Mouse (Mus musculus) hindbrain, embryonic 16.5 days (tissue): Measurements from ENCODE around the gene Prss23. TPM values are rescaled to one million over a fixed set of nuclear protein-coding genes. Genes with fewer than 3 reads are reported as not detected.

Experiments used
- ATAC-seq: fragments of 200-750 bp; cut with Nextera tagmentation; 2 replicates; pipeline ENCODE4 v1.8.0; 2017; ENCODE audit warnings: moderate TSS enrichment, moderate library complexity
- H3K27ac ChIP-seq: fragments of 300-500 bp; sonication (generic); 2 replicates; pipeline ENCODE4 v1.5.1; 2014; ENCODE audit warnings: low read depth, mild to moderate bottlenecking, control low read depth, low read length, moderate library complexity
- H3K27me3 ChIP-seq: fragments of 300-500 bp; sonication (generic); replicated peaks from 2 replicates; pipeline ENCODE4 v1.6.1; 2014; ENCODE audit warnings: low read length; ENCODE audit not compliant: control insufficient read depth, insufficient read depth
- H3K36me3 ChIP-seq: fragments of 300-500 bp; sonication (generic); 2 replicates; pipeline ENCODE4 v1.6.1; 2014; ENCODE audit warnings: mild to moderate bottlenecking, low read length, moderate library complexity, mixed read lengths; ENCODE audit not compliant: control insufficient read depth, insufficient read depth
- H3K4me1 ChIP-seq: fragments of 300-500 bp; sonication (generic); 2 replicates; pipeline ENCODE4 v1.6.1; 2014; ENCODE audit warnings: low read depth, low read length; ENCODE audit not compliant: control insufficient read depth, insufficient read depth
- H3K4me2 ChIP-seq: fragments of 300-500 bp; sonication (generic); 2 replicates; pipeline ENCODE4 v1.6.1; 2014; ENCODE audit warnings: mild to moderate bottlenecking, low read length, control low read depth, moderate library complexity
- H3K4me3 ChIP-seq: fragments of 300-500 bp; sonication (generic); 2 replicates; pipeline ENCODE4 v1.5.1; 2014; ENCODE audit warnings: mild to moderate bottlenecking, low read length, control low read depth, moderate library complexity
- H3K9ac ChIP-seq: fragments of 300-500 bp; sonication (generic); 2 replicates; pipeline ENCODE4 v1.6.1; 2014; ENCODE audit warnings: low read depth, mild to moderate bottlenecking, control low read depth, low read length, moderate library complexity
- H3K9me3 ChIP-seq: fragments of 300-500 bp; sonication (generic); 2 replicates; pipeline ENCODE4 v1.6.1; 2014; ENCODE audit warnings: mild to moderate bottlenecking, low read length, moderate library complexity; ENCODE audit not compliant: control insufficient read depth
- WGBS: fragments of 180-500 bp; shearing (Covaris S2); extraction: QIAGEN DNeasy Blood & Tissue Kit; methylation state at CpG from one replicate; pipeline ENCODE4 v1.1.7; 2014; 5-methylcytosine and 5-hydroxymethylcytosine counted together
- polyA plus RNA-seq: library from polyadenylated mRNA; unstranded; fragments of >200 nt; fragmentation: Nextera tagmentation; extraction: Ambion mirVana; gene quantifications from 2 replicates; pipeline ENCODE4 v1.2.1, GENCODE M21; 2015

Gene Prss23
- polyA plus RNA-seq, 1 experiment from 2014 or later: 17.7 TPM

DNA sequence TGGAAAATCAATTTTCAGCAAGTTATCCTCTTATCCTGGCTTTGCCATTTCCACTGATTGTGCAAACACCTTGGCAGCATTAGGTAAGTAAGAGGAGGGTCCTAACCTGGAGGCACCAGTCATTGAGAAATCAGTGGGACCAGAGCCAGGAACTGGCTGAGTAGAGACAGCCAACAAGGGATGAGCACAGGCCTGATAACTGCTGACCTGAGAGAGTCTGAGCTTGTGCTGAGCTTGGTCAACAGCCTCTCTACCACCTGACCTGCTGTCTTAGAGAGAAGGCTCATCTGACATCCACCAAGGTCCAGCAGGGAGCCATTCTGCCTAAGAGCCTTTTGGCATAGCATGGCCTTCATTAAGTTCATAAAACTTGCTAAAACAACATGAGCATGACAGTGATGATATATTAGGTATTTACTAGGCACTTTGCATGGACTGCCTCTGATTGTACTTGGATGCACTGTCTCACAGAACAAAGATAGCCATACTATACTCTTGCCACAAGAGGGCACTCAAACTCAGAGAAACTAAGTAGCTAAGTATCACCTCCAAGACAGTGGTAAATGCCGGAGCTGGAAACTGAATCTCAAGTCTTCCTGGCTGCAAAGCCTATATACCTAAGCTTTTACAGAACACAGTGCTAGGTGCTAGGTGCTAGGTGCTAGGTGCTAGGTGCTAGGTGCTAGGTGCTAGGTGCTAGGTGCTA, 49.5 kb downstream of the Prss23 start:
- Histone ChIP-seq H3K4me3 (no peak overlapping the region), H3K27ac (no peak overlapping the region), H3K4me2 (no peak overlapping the region), H3K9ac (no peak overlapping the region), H3K27me3 (no peaks in the 10 kb centered on the region), H3K4me1 (no peaks in the 10 kb centered on the region), H3K36me3 (no peaks in the 10 kb centered on the region), H3K9me3 (no peaks in the 10 kb centered on the region)
- peak; percentile 90 for ATAC-seq
- WGBS: 0% methylated on average over 1 of the region's 1 CpGs

DNA sequence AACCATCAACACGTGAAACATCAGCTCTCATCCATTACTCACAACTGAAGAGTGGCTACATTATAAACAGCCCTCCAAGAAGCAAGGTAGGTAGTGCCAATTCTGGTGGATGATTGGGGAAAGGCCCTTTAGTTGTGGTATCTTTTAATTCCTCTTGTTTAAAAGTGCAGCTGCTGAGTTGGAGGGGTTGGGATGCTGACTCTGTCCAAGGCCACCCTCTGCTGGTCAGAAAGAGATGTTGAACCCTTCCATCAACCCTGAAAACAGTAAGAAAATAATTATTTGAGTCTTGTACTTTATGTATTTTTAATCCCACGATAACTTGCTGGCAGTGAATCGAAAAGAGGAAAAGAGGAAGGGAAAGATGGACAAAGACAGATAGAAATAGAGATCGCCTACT, 53.5 kb downstream of the Prss23 start:
- Histone ChIP-seq H3K4me1 (no peaks in the 10 kb centered on the region), H3K36me3 (no peaks in the 10 kb centered on the region), H3K27ac (no peak overlapping the region), H3K27me3 (no peaks in the 10 kb centered on the region), H3K9ac (no peak overlapping the region), H3K4me2 (no peak overlapping the region), H3K4me3 (no peak overlapping the region), H3K9me3 (no peaks in the 10 kb centered on the region)
- ATAC-seq: no peak
- WGBS: 56% methylated on average over 4 of the region's 4 CpGs

DNA sequence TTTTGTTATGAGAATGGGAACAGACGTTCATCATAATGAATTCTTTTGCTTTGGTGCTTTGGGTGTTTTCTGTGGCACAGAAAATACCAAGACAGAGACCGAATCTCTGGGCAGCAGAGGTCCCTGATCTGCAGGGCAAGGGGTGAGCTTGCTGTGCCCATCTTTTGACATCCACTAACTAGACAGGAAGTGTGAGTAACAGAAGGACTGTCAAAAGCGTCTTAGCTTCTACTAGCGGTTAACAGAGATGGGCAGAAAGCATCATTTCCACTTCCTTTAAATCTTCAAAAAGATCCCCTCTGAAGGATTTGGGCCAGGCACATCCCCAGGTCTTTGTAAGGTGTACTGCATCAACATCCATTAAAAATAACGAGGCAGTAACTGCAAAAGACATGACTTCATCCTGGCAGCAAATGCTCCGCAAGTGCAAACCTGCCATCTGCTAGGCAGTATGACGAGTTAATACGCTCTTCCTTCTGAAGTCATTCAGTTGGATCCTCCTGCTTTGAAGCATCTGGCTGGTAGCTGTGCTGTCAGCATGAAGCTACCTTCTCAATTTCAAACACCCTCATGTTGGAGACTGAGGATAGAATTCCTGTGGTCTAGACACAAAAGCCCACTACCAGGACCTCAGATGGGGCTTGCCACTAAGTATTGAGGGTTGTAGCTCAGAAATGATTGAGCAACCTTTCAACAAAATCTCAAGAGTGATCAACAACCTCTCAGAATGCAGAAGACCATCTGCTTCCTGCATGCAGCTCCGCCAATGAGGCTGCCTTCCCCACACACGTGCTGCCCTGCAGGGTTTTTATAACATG, 63.0 kb downstream of the Prss23 start:
- Histone ChIP-seq H3K4me2 (no peak overlapping the region), H3K27ac (no peak overlapping the region), H3K4me1 (no peaks in the 10 kb centered on the region), H3K9me3 (no peaks in the 10 kb centered on the region), H3K36me3 (no peaks in the 10 kb centered on the region), H3K9ac (no peak overlapping the region), H3K4me3 (no peak overlapping the region), H3K27me3 (no peaks in the 10 kb centered on the region)
- WGBS: 63% methylated on average over 10 of the region's 10 CpGs
- peak; percentile 90 for ATAC-seq

DNA sequence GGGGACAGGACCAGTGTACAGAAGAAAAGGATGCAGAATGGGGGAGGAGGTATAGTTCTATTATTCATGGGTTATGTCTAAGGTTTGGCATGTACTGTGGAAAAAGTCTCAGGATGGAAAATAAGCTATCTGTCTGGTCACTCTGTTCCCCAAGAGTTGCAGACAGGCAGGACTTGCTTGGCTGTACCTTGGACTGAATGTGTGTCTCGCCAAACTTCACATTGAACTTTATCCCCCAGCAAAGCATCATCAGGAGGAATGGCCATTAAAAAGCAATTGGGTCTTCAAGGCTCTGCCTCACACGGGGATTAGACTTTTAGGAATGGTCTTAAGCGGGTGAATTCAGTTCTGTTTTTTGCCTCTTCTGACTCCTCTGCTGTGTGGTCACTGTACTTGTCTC, 63.7 kb downstream of the Prss23 start:
- Histone ChIP-seq H3K27ac (no peak overlapping the region), H3K9me3 (no peaks in the 10 kb centered on the region)
- WGBS: 84% methylated on average over 3 of the region's 3 CpGs

DNA sequence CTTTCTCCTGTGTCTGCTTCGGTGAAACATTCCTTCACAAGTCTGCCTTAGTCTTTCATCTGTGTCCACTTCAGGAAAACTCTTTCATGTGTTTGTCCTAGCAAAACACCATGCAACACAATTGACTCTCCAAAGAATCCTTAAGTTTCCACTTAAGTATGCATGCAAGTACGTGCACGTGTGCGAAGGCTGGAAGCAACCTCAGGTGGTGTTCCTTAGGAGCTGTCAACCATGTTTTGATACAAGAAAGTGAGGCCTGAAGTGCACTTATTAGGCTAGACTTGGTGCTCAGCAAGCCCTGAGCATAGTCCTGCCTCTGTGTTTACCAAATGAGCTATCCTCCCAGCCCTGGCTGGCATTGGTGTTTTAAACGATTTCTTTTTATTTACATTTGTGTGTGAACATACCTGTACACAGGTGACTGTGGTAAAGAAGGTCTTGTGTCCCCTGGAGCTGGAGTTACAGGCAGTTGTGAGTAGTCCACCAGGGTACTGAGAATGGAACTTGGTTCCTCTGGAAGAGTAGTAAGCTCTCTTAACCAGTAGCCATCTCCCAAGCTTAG, 64.3 kb downstream of the Prss23 start:
- Histone ChIP-seq H3K4me3 (no peak overlapping the region), H3K9me3 (no peaks in the 10 kb centered on the region), H3K27ac (no peak overlapping the region), H3K9ac (no peak overlapping the region), H3K4me1 (no peaks in the 10 kb centered on the region), H3K4me2 (no peak overlapping the region), H3K27me3 (no peaks in the 10 kb centered on the region), H3K36me3 (no peaks in the 10 kb centered on the region)
- WGBS: 91% methylated on average over 5 of the region's 5 CpGs
- ATAC-seq: no peak

More for the DNA sequence above, 63.7 kb downstream of the Prss23 start:
- H3K4me2 ChIP-seq: no peak overlapping the region
- no peak overlapping the region for H3K9ac ChIP-seq
- no peak overlapping the region for H3K4me3 ChIP-seq
- H3K4me1 ChIP-seq: no peaks in the 10 kb centered on the region
- H3K36me3 ChIP-seq: no peaks in the 10 kb centered on the region
- H3K27me3 ChIP-seq: no peaks in the 10 kb centered on the region
- no peak for ATAC-seq

DNA sequence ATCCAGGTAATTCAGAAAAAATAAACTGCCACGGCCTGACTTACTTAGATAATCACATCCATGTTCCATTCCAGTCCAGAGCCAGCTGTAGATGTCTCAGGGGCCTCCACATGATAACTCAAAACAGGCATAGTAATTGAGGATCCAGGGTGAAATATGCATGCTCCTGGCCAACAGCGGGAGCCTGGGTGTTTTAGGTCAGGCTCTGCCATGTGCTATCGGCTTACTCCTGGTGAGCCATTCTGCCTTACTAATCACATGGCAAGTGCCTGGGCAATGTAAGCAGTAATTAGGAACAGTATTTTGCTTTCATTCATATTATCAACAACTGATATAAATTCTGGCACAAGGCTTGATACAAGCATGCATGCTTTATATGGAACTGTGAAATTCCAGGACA, 65.6 kb downstream of the Prss23 start:
- no peak overlapping the region for H3K4me2 ChIP-seq
- no peak overlapping the region for H3K4me3 ChIP-seq
- H3K9me3 ChIP-seq: no peaks in the 10 kb centered on the region
- no peaks in the 10 kb centered on the region for H3K27me3 ChIP-seq
- ATAC-seq: no peak
- no peak overlapping the region for H3K9ac ChIP-seq
- H3K27ac ChIP-seq: no peak overlapping the region
- H3K4me1 ChIP-seq: no peaks in the 10 kb centered on the region
- H3K36me3 ChIP-seq: no peaks in the 10 kb centered on the region
- WGBS: 45% methylated on average over 3 of the region's 3 CpGs

DNA sequence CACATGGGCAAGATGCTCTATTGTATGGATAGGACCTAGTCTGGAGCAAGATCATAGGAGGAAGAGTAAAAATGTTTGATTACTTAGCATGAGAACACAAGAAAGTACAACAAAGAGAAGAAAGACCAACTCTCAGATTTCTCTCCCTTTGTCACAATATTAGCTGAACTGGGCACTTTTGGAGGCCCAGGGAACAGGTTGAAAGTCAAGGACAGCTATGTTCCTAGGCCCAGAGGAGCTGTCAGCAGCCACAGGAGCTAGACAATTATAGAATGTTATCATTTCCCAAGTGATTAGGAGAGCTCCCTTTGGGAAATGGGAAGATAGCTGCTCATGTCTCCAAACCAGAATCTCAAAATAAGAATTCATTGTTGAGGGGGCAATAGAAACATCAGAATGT, 66.1 kb downstream of the Prss23 start:
- H3K9me3 ChIP-seq: no peaks in the 10 kb centered on the region
- H3K4me1 ChIP-seq: no peaks in the 10 kb centered on the region
- no peak for ATAC-seq
- H3K4me3 ChIP-seq: no peak overlapping the region
- H3K36me3 ChIP-seq: no peaks in the 10 kb centered on the region
- H3K27ac ChIP-seq: no peak overlapping the region
- no peaks in the 10 kb centered on the region for H3K27me3 ChIP-seq
- no peak overlapping the region for H3K9ac ChIP-seq
- no peak overlapping the region for H3K4me2 ChIP-seq

DNA sequence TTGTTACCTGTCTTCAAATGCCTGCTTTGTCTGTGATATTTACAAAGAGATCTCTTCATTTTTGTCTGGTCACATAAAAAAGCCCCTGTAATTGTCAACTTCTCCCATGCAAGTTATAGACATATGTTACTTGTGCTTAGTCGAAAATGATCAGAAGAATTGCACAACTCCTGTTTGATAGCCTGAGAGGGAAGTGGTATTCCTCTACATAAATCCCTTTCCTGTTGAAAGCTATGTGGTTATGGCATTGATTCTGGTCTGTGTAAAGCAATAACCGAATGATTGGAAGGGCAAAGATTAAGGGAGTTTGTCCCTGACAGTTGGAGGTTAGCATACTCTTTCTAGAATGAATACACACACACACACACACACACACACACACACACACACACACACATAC, 67.3 kb downstream of the Prss23 start:
- Histone ChIP-seq H3K4me3 (no peak overlapping the region), H3K27me3 (no peaks in the 10 kb centered on the region), H3K9ac (no peak overlapping the region), H3K27ac (no peak overlapping the region), H3K4me2 (no peak overlapping the region), H3K36me3 (no peaks in the 10 kb centered on the region), H3K9me3 (no peaks in the 10 kb centered on the region), H3K4me1 (no peaks in the 10 kb centered on the region)
- no peak for ATAC-seq
- 88% methylated on average over 2 of the region's 2 CpGs for WGBS
